Mouse (Mus musculus) limb, embryonic 10.5 days (tissue): ENCODE measurements at regions not wholly inside any gene's neighbourhood (a gene's known extent, or its start where the extent isn't known, plus 50 kb on each side); places are given as distances from the start of the nearest gene placed in this dataset.

ENCODE experiments used
- DNase-seq: peaks from one replicate; pipeline ENCODE4 v3.0.0-alpha.2; 2017; ENCODE audit warnings: low spot score
- H3K27ac ChIP-seq: fragments of 300-500 bp; sonication (generic); 2 replicates; pipeline ENCODE4 v1.5.1; 2016; ENCODE audit warnings: mild to moderate bottlenecking
- H3K27me3 ChIP-seq: fragments of 300-500 bp; sonication (generic); 2 replicates; pipeline ENCODE4 v1.6.1; 2016; ENCODE audit warnings: low read depth, mild to moderate bottlenecking; ENCODE audit not compliant: poor library complexity, severe bottlenecking
- H3K36me3 ChIP-seq: fragments of 300-500 bp; sonication (generic); 2 replicates; pipeline ENCODE4 v1.6.1; 2016; ENCODE audit warnings: mild to moderate bottlenecking, moderate library complexity
- H3K4me1 ChIP-seq: fragments of 300-500 bp; sonication (generic); 2 replicates; pipeline ENCODE4 v1.6.1; 2016
- H3K4me3 ChIP-seq: fragments of 300-500 bp; sonication (generic); 2 replicates; pipeline ENCODE4 v1.5.1; 2016; ENCODE audit warnings: mild to moderate bottlenecking, moderate library complexity
- H3K9me3 ChIP-seq: fragments of 300-500 bp; sonication (generic); replicated peaks from 2 replicates; pipeline ENCODE4 v1.6.1; 2016; ENCODE audit warnings: mild to moderate bottlenecking
- WGBS: fragments of 180-500 bp; shearing (Covaris S2); methylation state at CpG from one replicate; pipeline ENCODE4 v1.1.7; 2016; 5-methylcytosine and 5-hydroxymethylcytosine counted together

DNA sequence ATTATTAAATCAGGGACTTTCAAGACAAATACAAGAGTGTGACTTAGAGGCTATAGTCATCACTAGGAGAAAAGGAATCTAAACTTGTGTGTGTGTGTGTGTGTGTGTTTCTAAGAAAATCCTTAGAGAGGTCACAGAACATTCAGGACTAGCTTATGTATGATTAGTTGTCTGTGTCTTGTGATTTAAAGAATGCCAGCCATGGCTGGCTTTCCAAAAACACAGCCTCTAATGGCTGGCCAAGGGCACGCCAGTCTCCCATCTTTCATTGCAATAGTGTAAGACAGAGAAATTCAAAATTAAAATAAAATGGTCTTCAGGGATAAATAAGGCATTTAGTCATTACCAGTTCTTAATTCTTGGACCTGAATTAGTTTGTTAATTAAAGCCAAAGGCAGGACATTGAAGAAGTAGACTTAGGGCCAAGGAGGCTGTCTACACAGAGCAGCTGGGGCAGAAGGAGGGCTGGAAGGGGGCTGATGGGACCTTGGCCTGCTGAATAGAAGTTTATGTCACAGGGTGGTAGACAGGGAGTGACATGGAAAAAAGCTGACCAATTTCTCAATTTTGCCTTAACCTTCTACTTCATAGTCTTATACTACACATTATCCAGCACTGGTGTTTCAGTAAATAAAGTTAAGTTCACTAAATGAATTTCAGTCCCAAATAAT is 363.0 kb downstream of the Pbx1 start:
- H3K4me1 ChIP-seq = 0 out of 2 replicates have a peak, but pooled peaks cover 3% of the 10 kb centered on the region
- H3K36me3 ChIP-seq = no peaks in the 10 kb centered on the region
- no peak overlapping the region for H3K4me3 ChIP-seq
- no peak for DNase-seq
- no peaks in the 10 kb centered on the region for H3K9me3 ChIP-seq
- H3K27ac ChIP-seq = no peak overlapping the region
- H3K27me3 ChIP-seq = no peaks in the 10 kb centered on the region
- 93% methylated on average over 1 of the region's 1 CpGs for WGBS
